Mouse (Mus musculus) adrenal gland, adult 8-10 months (tissue): ENCODE results near the gene Slitrk2. TPM values are rescaled to one million over a fixed set of nuclear protein-coding genes. Genes with fewer than 3 reads are reported as not detected.

ENCODE experiments used
- DNase-seq: peaks from one replicate; pipeline ENCODE4 v3.0.0; 2022
- total RNA-seq, 4 experiments: library from RNA; stranded (reverse); gene quantifications; 2 replicates each; pipeline ENCODE4 v1.2.4; 2022

Slitrk2 gene
- 1 to 10 TPM in 3 of 4 experiments, under 1 TPM in 1; 0.87 to 2.3 (median 1.7) TPM for total RNA-seq

DNA sequence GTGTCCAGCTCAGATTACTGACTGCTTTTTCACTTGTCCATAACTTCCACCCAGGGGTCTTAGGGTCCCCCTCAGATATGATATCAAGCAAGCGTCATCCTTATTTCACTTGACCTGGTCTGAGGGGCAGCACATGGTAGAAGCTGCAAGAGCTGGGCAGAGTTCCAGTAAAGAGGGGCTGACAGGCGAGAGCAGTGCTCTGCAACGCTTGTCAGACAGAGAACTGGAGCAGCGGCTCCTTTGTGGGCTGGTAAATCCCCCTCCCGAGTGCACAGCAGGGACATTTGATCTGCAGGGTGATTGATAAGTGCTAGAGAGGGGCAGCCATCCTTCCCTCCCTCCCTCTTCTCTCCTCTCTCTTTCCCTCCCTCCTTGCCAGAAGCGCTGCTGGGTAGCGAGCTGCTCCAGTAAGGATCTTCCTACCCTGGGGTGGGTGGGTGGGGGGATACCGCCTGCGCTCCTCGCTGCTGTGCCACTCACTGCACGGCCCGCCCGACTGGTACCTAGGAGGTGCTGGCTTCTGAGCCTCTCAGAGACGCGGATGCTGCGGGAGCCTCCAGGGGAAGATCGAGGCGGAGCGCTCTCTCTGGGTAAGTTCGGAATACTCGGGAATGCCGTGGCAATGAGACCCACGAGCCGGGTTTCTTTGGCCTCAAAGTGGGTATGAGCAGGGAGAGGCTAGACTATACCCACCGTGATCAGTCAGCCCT lies at the start of gene Slitrk2:
Gene Slitrk2 (plus strand): TSS at position 408 of the 710 bp plus-strand sequence.
- no peak for DNase-seq

DNA sequence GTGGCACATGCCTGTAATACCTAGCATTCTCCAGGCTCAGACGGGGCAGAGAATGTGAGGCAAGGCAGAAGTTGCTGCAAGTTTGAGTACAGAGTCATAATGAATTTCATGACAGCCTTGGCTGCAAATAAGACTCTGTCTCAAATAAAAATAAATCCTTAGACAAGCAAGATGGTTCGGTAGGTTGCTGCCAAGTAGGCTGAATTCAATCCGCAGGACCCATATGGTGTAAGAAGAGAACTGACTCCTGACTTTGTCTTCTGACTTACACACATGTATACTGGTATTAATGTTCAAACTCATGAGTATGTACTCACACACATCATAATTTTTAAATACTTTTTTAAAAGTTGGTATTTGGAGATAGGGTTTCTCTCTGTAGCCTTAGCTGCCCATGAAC lies 43.6 kb upstream of the Slitrk2 start:
- no peak for DNase-seq

DNA sequence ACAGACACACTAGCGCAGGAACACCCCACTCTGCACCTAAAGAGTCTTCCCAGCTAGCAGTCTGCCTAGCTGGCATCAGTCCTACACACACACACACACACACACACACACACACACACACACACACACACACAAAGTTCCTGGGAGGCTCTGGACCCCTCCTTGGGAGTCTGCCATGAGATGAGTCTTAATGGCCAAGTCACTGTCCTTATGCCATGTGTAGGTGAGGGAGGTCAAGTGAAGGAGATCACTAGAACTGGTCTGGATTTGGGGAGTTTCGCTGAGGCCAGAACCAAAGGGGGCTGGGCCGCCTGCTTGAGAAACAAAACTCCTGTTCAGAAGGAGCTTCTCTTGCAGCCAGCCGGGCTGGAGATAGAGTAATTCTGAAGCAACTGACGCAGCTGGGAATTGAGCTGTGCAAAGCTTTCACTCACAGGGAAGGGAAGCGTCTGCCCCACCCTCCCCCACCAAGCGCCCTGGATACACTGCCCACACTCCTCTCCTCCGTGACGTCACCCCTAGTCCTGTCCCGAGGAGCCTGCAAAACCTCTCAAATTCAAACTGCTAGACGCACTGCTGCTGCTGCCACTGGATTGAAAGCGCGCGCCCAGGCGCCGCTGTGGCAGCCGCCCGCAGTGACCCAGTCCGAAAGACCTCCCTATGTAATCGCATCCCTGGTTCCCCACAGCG lies 3.5 kb downstream of the Slitrk2 start:
- DNase-seq: no peak

DNA sequence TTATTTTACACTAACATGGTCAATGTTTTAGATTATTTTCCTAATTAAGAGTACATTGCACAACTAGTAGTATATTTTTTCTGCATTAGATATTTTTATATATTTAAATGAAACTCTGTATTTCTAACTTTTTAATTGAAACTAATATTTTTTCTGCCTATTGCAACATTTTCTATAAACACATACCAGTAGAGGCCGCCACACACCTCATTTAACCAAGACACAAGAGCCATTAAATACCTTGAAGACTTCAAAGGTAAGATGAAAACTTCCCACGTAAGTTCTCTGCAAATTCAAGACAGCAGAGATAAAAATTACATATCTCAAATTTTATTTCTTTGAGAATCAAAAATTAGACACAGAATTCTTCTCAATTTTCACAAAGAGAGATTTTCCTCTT lies 8.2 kb downstream of the Slitrk2 start:
- DNase-seq: no peak

DNA sequence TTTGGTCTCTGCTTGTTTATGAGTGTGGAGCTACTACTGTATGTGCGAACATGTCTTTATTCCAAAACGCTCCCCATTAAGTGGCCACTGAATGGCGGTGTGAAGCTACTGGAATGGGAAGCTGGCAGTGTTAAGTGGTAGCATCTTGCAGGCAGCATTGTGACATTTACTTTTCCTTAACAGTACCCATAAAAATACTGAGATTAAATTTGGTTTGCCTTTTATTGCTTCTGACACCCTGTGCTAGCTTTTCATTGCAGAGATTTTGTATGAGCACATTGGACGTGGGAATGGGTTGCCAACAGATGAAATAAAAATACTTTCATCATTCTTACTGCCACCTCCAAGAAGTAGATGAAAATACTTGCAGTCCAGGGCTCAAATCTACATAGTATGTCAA lies 27.8 kb downstream of the Slitrk2 start:
- DNase-seq: no peak

DNA sequence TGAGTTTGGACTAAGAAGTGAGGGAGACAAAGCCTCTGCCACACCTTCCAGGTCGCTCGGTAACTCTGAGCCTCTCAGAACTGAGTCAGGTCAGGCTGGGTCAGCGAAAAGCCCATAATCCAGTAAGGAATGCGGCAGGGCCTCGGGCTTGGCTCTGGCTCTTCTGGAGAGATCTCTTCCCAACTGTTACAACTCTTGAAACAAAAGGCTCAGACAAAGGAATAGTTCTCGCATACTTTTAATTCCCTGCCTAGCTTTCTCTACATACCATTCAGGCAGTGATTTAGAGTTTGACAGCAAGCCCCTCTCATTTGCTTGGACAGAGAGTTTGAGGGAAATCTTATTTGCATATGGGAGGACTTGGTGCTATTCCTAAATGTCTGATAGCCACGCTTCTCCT lies 29.5 kb downstream of the Slitrk2 start:
- DNase-seq: no peak
